Mouse (Mus musculus): ENCODE data around the gene Ufc1. TPM values are rescaled to one million over a fixed set of nuclear protein-coding genes. Genes with fewer than 3 reads are reported as not detected.
A peak's percentile ranks its signal among the peaks of the same experiment; 100 is the strongest.

Ufc1 gene
- total and polyA plus RNA-seq, 2 experiments from 2014 or later = 83.7 to 128 TPM

DNA sequence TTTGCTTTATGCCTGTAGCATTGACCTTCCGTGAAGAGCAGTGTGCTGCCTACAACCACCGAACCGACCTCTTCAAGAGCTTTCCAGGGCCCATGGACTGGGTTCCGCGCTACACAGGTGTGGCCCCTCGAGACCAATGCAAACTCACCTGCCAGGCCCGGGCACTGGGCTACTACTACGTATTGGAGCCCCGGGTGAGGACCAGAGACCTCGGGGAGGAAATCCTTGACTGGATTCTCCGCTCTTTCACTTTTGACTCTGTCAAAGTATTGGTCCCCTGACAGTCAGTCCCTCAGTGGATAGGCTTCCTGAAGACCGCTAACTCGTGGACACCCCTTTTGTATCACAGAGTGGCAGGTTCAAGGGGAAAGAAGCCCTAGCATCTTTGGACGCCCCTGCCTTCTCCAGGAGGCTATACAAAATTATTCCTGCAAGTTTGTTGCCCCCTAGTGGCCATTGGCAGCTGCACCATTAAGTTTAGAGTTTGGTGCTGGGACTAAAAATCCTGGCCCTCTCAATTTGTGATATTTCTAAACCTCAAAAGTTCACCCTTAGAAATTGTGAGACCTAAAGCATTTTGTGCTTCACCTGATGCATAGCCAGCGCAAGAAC, 37.8 kb downstream of the Ufc1 start:
- DNase-seq (ENCODE audit: low spot score) (peak; percentile 81), ATAC-seq (ENCODE audit: low FRiP score) (0 out of 2 replicates have a peak, but pooled peaks have one; percentile 9)
- no peak overlapping the region for H3K4me2 ChIP-seq (ENCODE audit: low read depth, low read length, poor library complexity, severe bottlenecking)
- H3K4me1 ChIP-seq (ENCODE audit: insufficient read depth, low read length) = 0 out of 2 replicates have a peak, but pooled peaks cover 2% of the 10 kb centered on the region
- H3K9ac ChIP-seq (replicated peaks; ENCODE audit: low read length, poor library complexity, severe bottlenecking) = no peak overlapping the region
- no peak overlapping the region for H3K4me3 ChIP-seq (ENCODE audit: low read depth, low read length)
- H3K27ac ChIP-seq (ENCODE audit: low read depth, low read length) = no peak overlapping the region
- H3K36me3 ChIP-seq (ENCODE audit: insufficient read depth, low read length) = no peaks in the 10 kb centered on the region
- 71% methylated on average over 15 of the region's 15 CpGs for WGBS
- H3K27me3 ChIP-seq (ENCODE audit: insufficient read depth, low read length) = no peaks in the 10 kb centered on the region
- TF ChIP-seq CTCF (IDR thresholded peaks at IDR 0.05) = peak; percentile 87
- no peaks in the 10 kb centered on the region for H3K9me3 ChIP-seq (ENCODE audit: low read length)

DNA sequence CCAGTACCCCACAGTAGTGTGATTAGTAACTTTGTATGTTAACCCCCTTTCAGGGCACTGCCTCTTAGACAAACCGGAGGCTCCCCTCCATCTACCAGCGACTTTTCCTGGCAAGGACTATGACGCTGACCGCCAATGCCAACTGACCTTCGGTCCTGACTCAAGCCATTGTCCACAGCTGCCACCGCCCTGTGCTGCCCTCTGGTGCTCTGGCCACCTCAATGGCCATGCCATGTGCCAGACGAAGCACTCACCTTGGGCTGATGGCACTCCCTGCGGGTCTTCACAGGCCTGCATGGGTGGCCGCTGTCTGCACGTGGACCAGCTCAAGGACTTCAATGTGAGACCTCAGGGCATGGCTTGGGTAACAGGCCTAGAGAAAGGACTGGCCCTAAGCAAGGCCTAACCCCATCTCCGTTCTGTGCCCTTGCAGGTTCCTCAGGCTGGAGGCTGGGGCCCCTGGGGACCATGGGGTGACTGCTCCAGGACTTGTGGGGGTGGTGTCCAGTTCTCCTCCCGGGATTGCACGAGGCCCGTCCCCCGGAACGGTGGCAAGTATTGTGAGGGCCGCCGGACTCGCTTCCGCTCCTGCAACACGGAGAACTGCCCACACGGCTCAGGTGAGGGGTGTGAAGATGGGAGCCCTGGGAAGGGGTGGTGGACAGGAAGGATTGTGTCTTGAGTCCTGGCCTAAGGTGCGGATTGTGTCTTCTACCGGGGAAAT, 38.6 kb downstream of the Ufc1 start:
- Histone ChIP-seq H3K4me1 (ENCODE audit: insufficient read depth, low read length) (0 out of 2 replicates have a peak, but pooled peaks cover 3% of the 10 kb centered on the region), H3K27ac (ENCODE audit: low read depth, low read length) (no peak overlapping the region), H3K36me3 (ENCODE audit: insufficient read depth, low read length) (no peaks in the 10 kb centered on the region), H3K27me3 (ENCODE audit: insufficient read depth, low read length) (no peaks in the 10 kb centered on the region), H3K9me3 (ENCODE audit: low read length) (no peaks in the 10 kb centered on the region), H3K4me3 (ENCODE audit: low read depth, low read length) (no peak overlapping the region), H3K9ac (replicated peaks; ENCODE audit: low read length, poor library complexity, severe bottlenecking) (no peak overlapping the region), H3K4me2 (ENCODE audit: low read depth, low read length, poor library complexity, severe bottlenecking) (no peak overlapping the region)
- WGBS = 91% methylated on average over 24 of the region's 24 CpGs
- ATAC-seq (ENCODE audit: low FRiP score) = no peak
- peak; percentile 26 for TF ChIP-seq CTCF (IDR thresholded peaks at IDR 0.05)
- no peak for DNase-seq (ENCODE audit: low spot score)

- WGBS = 48% methylated on average over 17 of the region's 17 CpGs
Observed at GRCm38 (mm10) chr1:171252415-171252814, 42.4 kb downstream of the Ufc1 start.

DNA sequence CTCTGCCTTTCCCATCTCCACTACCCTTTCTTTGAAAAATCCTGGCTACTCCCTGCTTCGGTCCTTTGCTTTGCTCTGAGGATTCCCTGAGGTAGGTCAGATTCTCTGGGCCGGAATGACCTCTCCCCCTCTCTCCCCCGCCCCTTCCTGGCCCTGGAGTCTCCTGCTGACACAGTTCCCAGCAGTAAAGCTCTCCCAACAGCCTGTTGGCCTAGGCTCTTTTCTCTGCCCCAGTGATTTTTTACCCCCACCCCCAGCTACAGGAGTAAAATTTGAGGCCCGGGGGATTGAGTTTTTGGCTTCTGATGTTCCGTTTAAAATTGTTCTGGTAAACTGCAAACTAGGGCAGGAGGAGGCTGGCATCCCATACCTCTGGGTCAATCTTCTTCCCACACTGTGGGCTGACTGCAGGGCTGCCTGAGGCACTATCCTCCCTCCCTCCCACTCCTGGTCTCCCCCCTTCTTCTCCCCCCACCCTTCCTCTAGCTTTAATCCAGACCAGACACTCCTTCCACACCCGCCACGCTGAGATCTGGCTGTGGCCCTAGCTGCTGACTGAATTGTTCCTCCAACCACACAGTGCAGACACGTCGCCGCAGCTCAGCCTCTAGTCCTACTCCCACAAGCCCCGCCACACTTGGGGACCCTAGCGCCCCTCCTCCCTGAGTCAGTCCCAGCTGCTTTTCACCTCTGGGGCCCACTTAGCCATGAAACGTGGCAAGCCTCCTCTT, 43.1 kb downstream of the Ufc1 start:
- Histone ChIP-seq H3K9me3 (ENCODE audit: low read length) (no peaks in the 10 kb centered on the region), H3K4me1 (ENCODE audit: insufficient read depth, low read length) (peaks cover 9% of the 10 kb centered on the region; the same call in 1 of the 2 replicates), H3K9ac (replicated peaks; ENCODE audit: low read length, poor library complexity, severe bottlenecking) (0 out of 2 replicates have a peak overlapping the region, but pooled peaks have one; percentile 33), H3K4me2 (ENCODE audit: low read depth, low read length, poor library complexity, severe bottlenecking) (peak overlapping the region; percentile 57), H3K36me3 (ENCODE audit: insufficient read depth, low read length) (no peaks in the 10 kb centered on the region), H3K27ac (ENCODE audit: low read depth, low read length) (no peak overlapping the region; the same call in 1 of the 2 replicates), H3K27me3 (ENCODE audit: insufficient read depth, low read length) (no peaks in the 10 kb centered on the region), H3K4me3 (ENCODE audit: low read depth, low read length) (peak overlapping the region; percentile 31; the same call in 1 of the 2 replicates)
- DNase-seq (ENCODE audit: low spot score) (peak; percentile 46), ATAC-seq (ENCODE audit: low FRiP score) (no peak; the same call in 1 of the 2 replicates)
- TF ChIP-seq CTCF (IDR thresholded peaks at IDR 0.05) = no peak
- WGBS = 7% methylated on average over 13 of the region's 13 CpGs

More at GRCm38 (mm10) chr1:171252415-171252814, 42.4 kb downstream of the Ufc1 start:
- Histone ChIP-seq H3K4me3 (ENCODE audit: low read depth, low read length) (0 out of 2 replicates have a peak overlapping the region, but pooled peaks have one; percentile 5), H3K4me1 (ENCODE audit: insufficient read depth, low read length) (peaks cover 9% of the 10 kb centered on the region; the same call in 1 of the 2 replicates), H3K36me3 (ENCODE audit: insufficient read depth, low read length) (no peaks in the 10 kb centered on the region), H3K4me2 (ENCODE audit: low read depth, low read length, poor library complexity, severe bottlenecking) (peak overlapping the region; percentile 57), H3K9me3 (ENCODE audit: low read length) (no peaks in the 10 kb centered on the region), H3K27me3 (ENCODE audit: insufficient read depth, low read length) (no peaks in the 10 kb centered on the region), H3K27ac (ENCODE audit: low read depth, low read length) (peak overlapping the region; percentile 26; the same call in 1 of the 2 replicates), H3K9ac (replicated peaks; ENCODE audit: low read length, poor library complexity, severe bottlenecking) (0 out of 2 replicates have a peak overlapping the region, but pooled peaks have one; percentile 33)
- ATAC-seq (ENCODE audit: low FRiP score) = no peak
- peak; percentile 42 for DNase-seq (ENCODE audit: low spot score)
- 0 out of 2 replicates have a peak, but pooled peaks have one; percentile 24 for TF ChIP-seq CTCF (IDR thresholded peaks at IDR 0.05)

DNA sequence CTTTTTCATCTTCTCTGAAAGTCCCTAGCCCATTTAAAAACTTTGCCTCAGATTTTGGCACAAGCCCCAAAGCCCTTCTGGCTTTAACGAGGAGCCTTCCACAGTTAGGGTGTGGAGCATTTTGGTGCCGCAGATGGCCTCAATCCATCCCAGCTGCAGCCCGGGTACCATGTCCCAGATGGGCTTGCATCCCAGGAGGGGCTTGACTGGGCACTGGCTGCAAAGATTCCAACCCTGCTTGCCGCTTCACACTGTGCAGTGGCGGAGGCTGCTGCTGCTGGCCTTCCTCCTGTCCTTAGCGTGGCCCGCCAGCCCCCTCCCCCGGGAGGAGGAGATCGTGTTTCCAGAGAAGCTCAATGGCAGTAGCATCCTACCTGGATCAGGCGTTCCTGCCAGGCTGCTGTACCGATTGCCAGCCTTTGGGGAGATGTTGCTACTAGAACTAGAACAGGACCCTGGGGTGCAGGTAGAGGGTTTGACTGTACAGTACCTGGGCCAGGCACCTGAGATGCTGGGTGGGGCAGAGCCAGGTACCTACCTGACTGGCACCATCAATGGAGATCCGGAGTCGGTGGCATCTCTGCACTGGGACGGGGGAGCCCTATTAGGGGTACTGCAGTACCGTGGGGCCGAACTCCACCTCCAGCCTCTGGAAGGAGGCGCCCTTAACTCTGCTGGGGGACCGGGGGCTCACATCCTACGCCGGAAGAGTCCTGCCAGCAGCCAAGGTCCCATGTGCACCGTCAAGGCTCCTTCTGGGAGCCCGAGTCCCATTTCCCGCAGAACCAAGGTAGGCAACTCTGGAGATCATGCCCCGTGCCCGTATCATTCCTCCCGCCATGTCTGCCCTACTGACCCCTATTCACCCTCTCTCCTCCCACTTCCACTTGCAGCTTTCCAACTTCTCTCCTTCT, 43.9 kb downstream of the Ufc1 start, which contains the start of gene Ndufs2:
Ndufs2 (minus strand) TSS at position 709 of the 914 bp plus-strand sequence.
- no peak for TF ChIP-seq CTCF (IDR thresholded peaks at IDR 0.05)
- ATAC-seq (ENCODE audit: low FRiP score) (peak; percentile 13; the same call in 1 of the 2 replicates), DNase-seq (ENCODE audit: low spot score) (peak; percentile 59)
- H3K9ac ChIP-seq (replicated peaks; ENCODE audit: low read length, poor library complexity, severe bottlenecking) = peak within 1 kb of the TSS; percentile 33
- H3K36me3 ChIP-seq (ENCODE audit: insufficient read depth, low read length) = no peaks in the 10 kb centered on the region
- peak within 1 kb of the TSS; percentile 31 for H3K4me3 ChIP-seq (ENCODE audit: low read depth, low read length)
- no peaks in the 10 kb centered on the region for H3K27me3 ChIP-seq (ENCODE audit: insufficient read depth, low read length)
- WGBS = 8% methylated on average over 26 of the region's 26 CpGs
- H3K9me3 ChIP-seq (ENCODE audit: low read length) = no peaks in the 10 kb centered on the region
- peak within 1 kb of the TSS; percentile 26; the same call in 1 of the 2 replicates for H3K27ac ChIP-seq (ENCODE audit: low read depth, low read length)
- H3K4me2 ChIP-seq (ENCODE audit: low read depth, low read length, poor library complexity, severe bottlenecking) = peak within 1 kb of the TSS; percentile 57
- H3K4me1 ChIP-seq (ENCODE audit: insufficient read depth, low read length) = peaks cover 9% of the 10 kb centered on the region; the same call in 1 of the 2 replicates
